Mouse (Mus musculus) liver, adult 2 months (tissue): ENCODE measurements at regions not wholly inside any gene's neighbourhood (a gene's known extent, or its start where the extent isn't known, plus 50 kb on each side); places are given as distances from the start of the nearest gene placed in this dataset.

Source experiments
- CTCF ChIP-seq: fragments of 200-500 bp; IDR thresholded peaks from 2 replicates; pipeline ENCODE4 v1.5.1; 2011; ENCODE audit warnings: low read depth, low read length, control low read depth
- POLR2A ChIP-seq: fragments of 200-500 bp; IDR thresholded peaks from 2 replicates; pipeline ENCODE4 v1.6.1; 2011; ENCODE audit warnings: low read length, control low read depth; ENCODE audit not compliant: insufficient read depth; ENCODE audit errors: extremely low read depth

DNA sequence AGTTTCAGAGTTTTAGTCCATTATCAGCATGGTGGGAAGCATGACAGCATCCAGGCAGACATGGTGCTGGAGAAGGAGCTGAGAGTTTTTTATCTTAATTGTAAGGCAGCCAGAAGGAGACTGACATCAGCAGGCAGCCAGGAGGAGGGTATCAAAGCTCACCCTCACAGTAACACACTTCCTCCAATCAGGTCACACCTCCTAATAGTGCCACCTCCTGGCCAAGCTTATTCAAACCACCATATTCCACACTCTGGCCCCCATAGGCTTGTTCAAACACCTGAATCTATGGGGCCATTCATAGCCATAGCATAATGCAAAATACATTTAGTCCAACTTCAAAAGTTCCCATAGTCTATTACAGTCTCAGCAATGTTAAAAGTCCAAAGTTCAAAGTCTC is 65.1 kb upstream of the Clec14a start:
- no peak for TF ChIP-seq POLR2A
- no peak for TF ChIP-seq CTCF
